ENCODE assay signal across 8 mouse cellular contexts in the genomic region with DNA sequence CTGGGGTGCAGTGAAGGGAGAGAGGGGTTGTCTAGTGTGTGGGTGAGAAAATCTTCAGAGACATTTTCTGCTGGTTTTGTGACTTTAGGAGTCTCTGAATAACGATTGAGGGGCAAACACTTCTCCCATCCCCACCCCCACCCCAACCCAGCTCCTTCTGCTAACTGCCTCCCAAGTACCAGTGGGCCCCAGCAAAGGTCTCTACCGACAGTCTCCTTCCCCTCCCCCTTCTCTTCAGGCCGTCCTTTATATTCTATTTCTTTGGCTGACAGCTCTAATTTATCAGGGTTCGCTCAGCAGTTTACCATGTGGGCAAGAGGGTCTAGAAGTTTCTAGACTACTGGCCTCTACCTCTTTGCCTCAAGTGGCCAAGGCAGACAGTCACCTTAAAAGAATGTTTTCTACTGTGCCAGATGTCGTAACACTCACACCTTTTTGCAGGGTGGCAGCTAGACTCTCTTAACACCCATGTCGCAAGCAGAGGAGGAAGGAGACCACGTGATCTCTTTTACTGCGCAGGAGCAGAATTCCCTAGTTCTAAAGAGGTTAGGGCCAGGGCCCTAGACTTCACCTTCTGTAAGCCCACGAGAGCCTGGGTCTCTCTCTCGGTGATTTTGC.
A peak's percentile ranks its signal among the peaks of the same experiment; 100 is the strongest.
DNase-seq lines count a peak whose midpoint lies in the region; ATAC-seq lines count a peak whose summit lies in the region.

No protein-coding gene starts in this region.

- H3K36me3 ChIP-seq in heart, embryonic 15.5 days, result no peaks in the 10 kb centered on the region
- no peaks in the 10 kb centered on the region for H3K36me3 ChIP-seq in embryonic facial prominence, embryonic 13.5 days
- no peaks in the 10 kb centered on the region for H3K36me3 ChIP-seq in limb, embryonic 11.5 days (ENCODE audit: control insufficient read depth, insufficient read depth, low read length)
- H3K36me3 ChIP-seq in midbrain, embryonic 16.5 days (ENCODE audit: control insufficient read depth, insufficient read depth, low read length), result no peaks in the 10 kb centered on the region

- WGBS in heart, embryonic 15.5 days, result 32% methylated on average over 10 of the region's 10 CpGs
- WGBS in embryonic facial prominence, embryonic 13.5 days, result 32% methylated on average over 10 of the region's 10 CpGs
- 9% methylated on average over 10 of the region's 10 CpGs for WGBS in limb, embryonic 11.5 days
- 35% methylated on average over 10 of the region's 10 CpGs for WGBS in midbrain, embryonic 16.5 days

- DNase-seq in heart, postnatal 36 days, result no peak
- peak; percentile 58 for DNase-seq in limb, embryonic 11.5 days (ENCODE audit: low spot score)
- DNase-seq in cerebellum, adult 8-10 months, result no peak

- no peak overlapping the region for H3K4me3 ChIP-seq in heart, embryonic 15.5 days
- H3K4me3 ChIP-seq in embryonic facial prominence, embryonic 13.5 days, result no peak overlapping the region
- H3K4me3 ChIP-seq in limb, embryonic 11.5 days (ENCODE audit: low read depth, low read length), result no peak overlapping the region
- H3K4me3 ChIP-seq in midbrain, embryonic 16.5 days (ENCODE audit: low read depth, low read length), result no peak overlapping the region

- peak overlapping the region; percentile 76 for H3K27ac ChIP-seq in heart, embryonic 15.5 days
- H3K27ac ChIP-seq in embryonic facial prominence, embryonic 13.5 days, result peak overlapping the region; percentile 48; the same call in 1 of the 2 replicates
- H3K27ac ChIP-seq in limb, embryonic 11.5 days (replicated peaks; ENCODE audit: low read depth, low read length), result peak overlapping the region; percentile 93
- H3K27ac ChIP-seq in midbrain, embryonic 16.5 days (ENCODE audit: low read length), result peak overlapping the region; percentile 69

- intact Hi-C loops in heart, postnatal 36 days (cut with DNase I), result loop anchor here (2.0 to 5.0 kb wide), 2 partner anchors 69 to 195 kb away; no protein-coding TSS in a partner anchor

- H3K4me2 ChIP-seq in heart, embryonic 15.5 days, result no peak overlapping the region; the same call in 1 of the 2 replicates
- peak overlapping the region; percentile 21; the same call in 1 of the 2 replicates for H3K4me2 ChIP-seq in embryonic facial prominence, embryonic 13.5 days
- H3K4me2 ChIP-seq in limb, embryonic 11.5 days (ENCODE audit: low read depth, severe bottlenecking), result peak overlapping the region; percentile 14; the same call in 1 of the 2 replicates
- H3K4me2 ChIP-seq in midbrain, embryonic 16.5 days (ENCODE audit: low read length), result no peak overlapping the region

- H3K4me1 ChIP-seq in heart, embryonic 15.5 days (replicated peaks), result peaks cover 47% of the 10 kb centered on the region
- H3K4me1 ChIP-seq in embryonic facial prominence, embryonic 13.5 days, result peaks cover 54% of the 10 kb centered on the region
- peaks cover 28% of the 10 kb centered on the region for H3K4me1 ChIP-seq in limb, embryonic 11.5 days (ENCODE audit: control insufficient read depth, insufficient read depth, low read length)
- H3K4me1 ChIP-seq in midbrain, embryonic 16.5 days (ENCODE audit: control insufficient read depth, insufficient read depth, low read length), result peaks cover 36% of the 10 kb centered on the region

- H3K27me3 ChIP-seq in heart, embryonic 15.5 days, result no peaks in the 10 kb centered on the region
- H3K27me3 ChIP-seq in embryonic facial prominence, embryonic 13.5 days, result no peaks in the 10 kb centered on the region
- no peaks in the 10 kb centered on the region for H3K27me3 ChIP-seq in limb, embryonic 11.5 days (ENCODE audit: control insufficient read depth, insufficient read depth, low read length)
- no peaks in the 10 kb centered on the region for H3K27me3 ChIP-seq in midbrain, embryonic 16.5 days (ENCODE audit: control insufficient read depth, insufficient read depth, low read depth, low read length)

- H3K9me3 ChIP-seq in heart, embryonic 15.5 days (replicated peaks), result no peaks in the 10 kb centered on the region
- no peaks in the 10 kb centered on the region for H3K9me3 ChIP-seq in embryonic facial prominence, embryonic 13.5 days
- no peaks in the 10 kb centered on the region for H3K9me3 ChIP-seq in limb, embryonic 11.5 days (ENCODE audit: control insufficient read depth, low read length)
- H3K9me3 ChIP-seq in midbrain, embryonic 16.5 days (replicated peaks; ENCODE audit: control insufficient read depth, low read length, poor library complexity, severe bottlenecking), result no peaks in the 10 kb centered on the region

- H3K9ac ChIP-seq in heart, embryonic 15.5 days, result no peak overlapping the region
- no peak overlapping the region for H3K9ac ChIP-seq in embryonic facial prominence, embryonic 13.5 days
- no peak overlapping the region; the same call in 1 of the 2 replicates for H3K9ac ChIP-seq in limb, embryonic 11.5 days (ENCODE audit: low read length)
- H3K9ac ChIP-seq in midbrain, embryonic 16.5 days (ENCODE audit: low read depth, low read length), result no peak overlapping the region

- no peak for ATAC-seq in heart, embryonic 15.5 days (replicated peaks; ENCODE audit: insufficient number of reproducible peaks, insufficient read depth, low FRiP score, low read depth)
- no peak for ATAC-seq in embryonic facial prominence, embryonic 13.5 days (ENCODE audit: insufficient number of reproducible peaks, insufficient read depth, low FRiP score, low TSS enrichment, low read depth)
- peak; percentile 55 for ATAC-seq in limb, embryonic 11.5 days (ENCODE audit: insufficient number of reproducible peaks, low FRiP score, low TSS enrichment, low read depth)
- ATAC-seq in midbrain, embryonic 16.5 days, result 0 out of 2 replicates have a peak, but pooled peaks have one; percentile 12
- ATAC-seq in frontal cortex, adult (ENCODE audit: low TSS enrichment), result no peak
- no peak for ATAC-seq in erythroid progenitor cell, adult 5-6 weeks (replicated peaks; ENCODE audit: low FRiP score, poor library complexity, severe bottlenecking)

Comparison
In these comparisons a context has a peak if more than half of its experiments do, and no peak if none do; other contexts are left out.
1. ATAC-seq: peak in limb, embryonic 11.5 days (single experiment) and midbrain, embryonic 16.5 days (single experiment); none in heart, embryonic 15.5 days (single experiment), embryonic facial prominence, embryonic 13.5 days (single experiment), frontal cortex, adult (single experiment) and erythroid progenitor cell, adult 5-6 weeks (single experiment).
2. H3K4me2 ChIP-seq: peak in embryonic facial prominence, embryonic 13.5 days (single experiment) and limb, embryonic 11.5 days (single experiment); none in heart, embryonic 15.5 days (single experiment) and midbrain, embryonic 16.5 days (single experiment).
3. Peak in every context shown above with its lines, with median percentiles within 50 percentile points of each other: H3K27ac ChIP-seq.